Mouse (Mus musculus) embryonic fibroblast, embryonic 13.5 days (primary cell): ENCODE data around the gene Gm12790. TPM values are rescaled to one million over a fixed set of nuclear protein-coding genes. Genes with fewer than 3 reads are reported as not detected.
"Not testable (repeated sequence)": the region's sequence is repeated elsewhere in the genome, so short reads cannot be mapped to it uniquely, and the experiment has no call there.

Experiments used
- H3K27ac ChIP-seq: 2 replicates; pipeline ENCODE4 v1.5.1; 2012; ENCODE audit warnings: low read length, control low read depth, inconsistent platforms; ENCODE audit not compliant: insufficient read depth
- H3K4me1 ChIP-seq: 2 replicates; pipeline ENCODE4 v1.6.1; 2011; ENCODE audit warnings: low read length; ENCODE audit not compliant: control insufficient read depth, insufficient read depth
- H3K4me3 ChIP-seq: 2 replicates; pipeline ENCODE4 v1.5.1; 2011; ENCODE audit warnings: mild to moderate bottlenecking, control low read depth, low read length; ENCODE audit not compliant: insufficient read depth
- CTCF ChIP-seq: IDR thresholded peaks from 2 replicates; pipeline ENCODE4 v1.5.1; 2011; ENCODE audit warnings: mild to moderate bottlenecking, control low read depth, low read length, moderate library complexity, borderline replicate concordance; ENCODE audit not compliant: insufficient read depth
- POLR2A ChIP-seq: IDR thresholded peaks from 2 replicates; pipeline ENCODE4 v1.6.1; 2011; ENCODE audit warnings: low read depth, mild to moderate bottlenecking, control low read depth, low read length, moderate library complexity
- polyA plus RNA-seq: library from polyadenylated mRNA; stranded (reverse); fragments of >200 nt; gene quantifications from 2 replicates; pipeline ENCODE4 v1.2.4, GENCODE M21; 2011; ENCODE audit warnings: low read depth; ENCODE audit not compliant: missing spikeins, insufficient read length

Gene Gm12790
- polyA plus RNA-seq, result not detected in 2 replicates

DNA sequence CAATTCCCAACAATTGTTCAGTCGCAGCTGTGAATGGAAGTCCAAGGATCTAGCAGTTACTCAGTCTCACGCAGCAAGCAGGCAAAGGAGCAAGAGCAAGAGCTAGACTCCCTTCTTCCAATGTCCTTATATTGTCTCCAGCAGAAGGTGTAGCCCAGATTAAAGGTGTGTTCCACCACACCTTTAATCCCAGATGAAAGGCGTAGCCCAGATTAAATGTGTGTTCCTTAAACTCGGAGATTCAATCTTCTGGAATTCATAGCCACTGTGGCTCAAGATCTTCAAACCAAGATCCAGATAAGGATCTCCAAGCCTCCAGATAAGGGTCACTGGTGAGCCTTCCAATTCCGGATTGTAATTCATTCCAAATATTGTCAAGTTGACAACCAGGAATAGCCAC is at the start of gene Gm12790:
Gene Gm12790 (minus strand): TSS at position 101 of the 400 bp plus-strand sequence.
- not testable (repeated sequence) for H3K27ac ChIP-seq, H3K4me1 ChIP-seq, H3K4me3 ChIP-seq

DNA sequence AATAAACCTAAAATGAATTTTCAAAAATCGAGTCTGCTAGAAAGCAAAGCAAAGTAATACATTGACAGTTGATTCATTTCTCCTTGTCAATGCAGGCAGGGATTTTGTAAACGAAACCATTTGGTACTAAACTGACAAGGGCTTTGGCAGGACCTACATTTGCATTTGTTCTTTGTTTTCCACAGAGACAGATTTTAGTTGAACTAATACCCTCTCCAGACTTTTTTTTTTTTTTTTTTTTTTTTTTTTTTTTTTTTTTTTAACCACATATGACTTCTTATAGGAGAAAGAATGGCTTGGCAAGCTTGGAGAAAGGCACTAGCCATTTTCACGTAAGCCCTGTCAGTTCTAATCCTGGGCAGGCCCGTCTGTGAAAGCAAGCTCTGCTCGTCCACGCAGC is 45.8 kb upstream of the Gm12790 start:
- no peak overlapping the region for H3K4me3 ChIP-seq
- TF ChIP-seq POLR2A, result no peak
- no peak for TF ChIP-seq CTCF
- no peaks in the 10 kb centered on the region for H3K4me1 ChIP-seq
- no peak overlapping the region for H3K27ac ChIP-seq

DNA sequence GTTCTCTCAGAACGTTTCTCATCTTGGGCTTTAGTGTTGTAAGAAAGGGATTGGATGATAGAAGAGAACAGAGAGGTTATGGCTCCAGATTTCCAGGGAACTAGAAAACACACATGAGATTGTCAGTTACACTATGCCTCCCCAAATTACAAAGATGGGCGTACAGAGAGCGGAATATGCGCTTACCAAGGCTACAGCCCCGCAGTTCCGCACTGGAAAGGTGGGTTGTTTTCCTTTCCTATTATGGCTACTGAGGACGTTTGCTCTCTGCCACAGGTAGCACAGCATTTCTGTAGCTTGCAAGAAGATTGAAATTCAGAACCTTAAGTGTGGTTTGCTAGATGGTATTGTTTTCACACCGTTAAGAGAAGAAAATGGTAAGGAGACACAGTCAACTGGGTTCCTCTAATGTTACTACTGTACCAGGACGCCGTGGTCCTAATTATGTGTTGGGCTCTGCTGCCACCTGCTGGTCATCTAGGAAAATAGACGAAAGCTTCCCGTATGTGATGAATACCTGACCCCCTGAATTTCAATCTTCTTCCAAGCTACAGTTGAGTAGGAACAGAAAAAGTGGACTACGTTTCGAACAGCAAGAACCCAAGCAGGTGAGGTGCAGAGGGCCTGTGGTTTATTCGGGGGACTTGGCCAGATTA is 17.5 kb upstream of the Gm12790 start:
- Histone ChIP-seq H3K27ac (no peak overlapping the region), H3K4me3 (no peak overlapping the region), H3K4me1 (no peaks in the 10 kb centered on the region)
- TF ChIP-seq POLR2A (no peak), CTCF (peak; percentile 52; the same call in 1 of the 2 replicates)

DNA sequence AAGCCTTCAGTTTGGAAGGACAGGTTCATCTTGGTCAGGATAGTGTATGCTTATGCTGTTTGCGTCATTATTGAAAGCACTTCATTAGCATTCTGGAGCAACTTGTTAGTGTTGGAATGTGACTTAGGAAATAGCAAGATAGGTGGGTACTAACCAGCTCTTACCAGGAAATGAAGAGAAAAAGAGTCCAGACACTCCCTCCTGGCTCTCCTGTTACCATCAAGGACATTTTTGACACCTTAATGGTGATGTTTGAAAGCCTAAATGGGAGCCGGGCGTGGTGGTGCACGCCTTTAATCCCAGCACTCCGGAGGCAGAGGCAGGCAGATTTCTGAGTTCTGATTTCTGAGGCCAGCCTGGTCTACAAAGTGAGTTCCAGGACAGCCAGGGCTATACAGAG is 16.6 kb upstream of the Gm12790 start:
- no peak overlapping the region for H3K27ac ChIP-seq
- H3K4me1 ChIP-seq, result no peaks in the 10 kb centered on the region
- TF ChIP-seq POLR2A, result no peak
- no peak overlapping the region for H3K4me3 ChIP-seq

DNA sequence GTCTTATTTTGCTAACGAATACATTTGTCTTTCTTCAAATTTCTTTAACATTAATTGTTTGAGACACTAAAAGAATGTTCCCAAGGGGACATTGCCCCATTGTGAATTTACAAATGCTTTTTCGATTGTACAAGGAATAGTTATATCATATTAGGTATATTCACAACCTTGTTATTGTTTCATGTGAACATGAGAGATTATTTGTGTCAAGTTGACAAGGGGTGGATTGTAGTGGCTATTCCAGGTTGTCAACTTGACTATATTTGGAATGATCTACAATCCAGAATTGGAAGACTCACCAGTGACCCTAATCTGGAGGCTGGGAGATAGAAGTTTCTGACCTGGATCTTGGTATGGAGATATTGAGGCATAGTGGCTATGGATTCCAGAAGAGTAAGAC is 5.5 kb upstream of the Gm12790 start, which contains the start of gene Gm12789:
Gene Gm12789 (plus strand): TSS at position 301 of the 400 bp plus-strand sequence.
- not testable (repeated sequence) for H3K4me1 ChIP-seq, H3K27ac ChIP-seq, H3K4me3 ChIP-seq

DNA sequence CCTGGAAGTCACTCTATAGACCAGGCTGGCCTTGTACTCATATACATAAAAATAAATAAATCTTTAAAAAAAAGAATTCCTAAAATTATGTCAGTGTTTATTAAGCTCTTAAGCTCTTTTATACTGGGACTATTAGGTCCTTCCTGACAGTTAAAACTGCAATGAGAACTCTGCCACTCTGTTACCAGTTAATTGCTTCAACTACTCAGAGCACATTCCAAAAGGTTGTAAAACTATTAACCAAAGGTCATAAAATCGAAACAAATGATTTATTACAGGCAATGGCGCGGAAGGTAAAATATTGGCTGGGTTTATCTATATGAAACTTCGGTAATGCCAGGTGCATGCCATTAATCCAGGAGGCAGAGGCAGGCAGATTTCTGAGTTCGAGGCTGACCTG is 4.8 kb upstream of the Gm12790 start:
- Histone ChIP-seq H3K4me3 (no peak overlapping the region), H3K27ac (no peak overlapping the region), H3K4me1 (no peaks in the 10 kb centered on the region)
- TF ChIP-seq POLR2A, result no peak
- no peak for TF ChIP-seq CTCF

DNA sequence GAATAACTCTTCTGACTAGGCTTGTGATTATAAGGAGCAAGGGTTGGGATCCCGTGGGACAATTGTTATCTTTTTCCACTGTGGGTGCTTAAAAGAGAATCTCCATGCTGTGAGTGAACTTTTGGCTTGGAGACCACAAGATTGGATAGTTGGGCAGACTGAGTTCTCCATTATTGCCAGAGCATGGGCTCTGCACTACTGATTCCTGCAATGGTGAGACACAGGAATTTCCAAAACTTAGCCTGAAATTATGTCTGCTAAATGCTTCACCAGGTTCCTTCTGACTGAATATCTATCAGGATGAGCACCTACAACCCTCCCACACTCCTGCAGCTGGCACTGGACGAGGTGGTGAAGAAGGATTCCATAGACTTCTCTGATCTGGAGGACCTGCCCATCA is 40.7 kb downstream of the Gm12790 start, which contains the start of gene Gm12794:
Gene Gm12794 (plus strand): TSS at position 301 of the 400 bp plus-strand sequence.
- not testable (repeated sequence) for H3K4me1 ChIP-seq, H3K4me3 ChIP-seq, H3K27ac ChIP-seq

Other genes with a start within 250 kb of the Gm12790 start
- gene B020004J07Rik, start 137.0 kb downstream of the Gm12790 start, polyA plus RNA-seq, result not detected in 2 replicates
- gene C130073F10Rik, start 87.3 kb downstream of the Gm12790 start, polyA plus RNA-seq, result not detected in 2 replicates
- not detected in 2 replicates for gene Gm12800, start 71.9 kb downstream of the Gm12790 start, polyA plus RNA-seq
- gene Gm12794, start 40.6 kb downstream of the Gm12790 start, polyA plus RNA-seq, result not detected in 2 replicates
- not detected in 2 replicates for gene Gm12789, start 5.6 kb upstream of the Gm12790 start, polyA plus RNA-seq
- gene Pde4b, start 106.5 kb upstream of the Gm12790 start, polyA plus RNA-seq, result 14.2 and 19.0 TPM in 2 replicates